Mouse (Mus musculus) G1E (cell line): ENCODE results near the gene Ccdc9b.

Experiments used
- CTCF ChIP-seq: IDR thresholded peaks from 2 replicates; pipeline ENCODE4 v1.5.1; 2012; ENCODE audit warnings: low read depth, low read length, inconsistent platforms, mixed read lengths
- GATA1 ChIP-seq: IDR thresholded peaks from 2 replicates; pipeline ENCODE4 v1.6.1; 2012; ENCODE audit warnings: borderline replicate concordance, low read length, inconsistent platforms, mixed read lengths
- GATA2 ChIP-seq: IDR thresholded peaks from 2 replicates; pipeline ENCODE4 v1.6.1; 2012; ENCODE audit warnings: low read depth, low read length, inconsistent platforms, borderline replicate concordance

- TF ChIP-seq CTCF = no peak
- TF ChIP-seq GATA1 = no peak
- no peak for TF ChIP-seq GATA2
Observed at GRCm38 (mm10) chr2:118733341-118733740, 29.1 kb downstream of the Ccdc9b start.
